13 mouse cellular contexts compared by ENCODE assay signal in genomic region chr4:98118761-98119675, GRCm38 (mm10).
DNase-seq lines count a peak whose midpoint lies in the region; ATAC-seq and TF ChIP-seq lines count a peak whose summit lies in the region.
"Had no signal": no experiment of that assay in that cellular context is flagged by ENCODE, and none has a peak within 500 bp of the region (broad histone marks: within the 10 kb centered on the region; RNA-seq: fewer than 3 reads in every experiment).

No protein-coding gene starts in this region.

- H3K9ac ChIP-seq in forebrain, postnatal 0 days = no peak overlapping the region
- no peak overlapping the region for H3K9ac ChIP-seq in midbrain, embryonic 14.5 days (replicated peaks; ENCODE audit: low read length)
- no peak overlapping the region for H3K9ac ChIP-seq in neural tube, embryonic 15.5 days (replicated peaks)
- H3K9ac ChIP-seq in kidney, embryonic 14.5 days (ENCODE audit: low read depth, low read length) = no peak overlapping the region
- H3K9ac ChIP-seq: liver, embryonic 13.5 days had no signal

- ATAC-seq in forebrain, postnatal 0 days = no peak
- ATAC-seq in midbrain, embryonic 14.5 days (ENCODE audit: low FRiP score, low TSS enrichment) = no peak
- ATAC-seq in granulocyte monocyte progenitor cell, adult 5-6 weeks (replicated peaks; ENCODE audit: poor library complexity, severe bottlenecking) = peak; percentile 52; the same call in 1 of the 2 replicates
- ATAC-seq in neural tube, embryonic 15.5 days (ENCODE audit: low FRiP score) = no peak
- no peak for ATAC-seq in kidney, embryonic 14.5 days (ENCODE audit: low FRiP score, low TSS enrichment)
- ATAC-seq: hindbrain, postnatal 0 days had no signal

- DNase-seq in forebrain, embryonic 10.5 days (ENCODE audit: extremely low spot score, low spot score) = no peak
- DNase-seq in forebrain, postnatal 0 days = no peak
- DNase-seq in midbrain, embryonic 10.5 days (ENCODE audit: low spot score) = no peak
- DNase-seq in midbrain, embryonic 14.5 days = no peak
- no peak for DNase-seq in ovary, postnatal 14 days (ENCODE audit: low spot score)
- DNase-seq: adrenal gland, adult 2 months; cerebellum, adult 2 months; liver, embryonic 13.5 days; thymus, postnatal 25 days had no signal

- peaks cover 25% of the 10 kb centered on the region; the same call in 1 of the 2 replicates for H3K27me3 ChIP-seq in forebrain, embryonic 10.5 days (ENCODE audit: poor library complexity, severe bottlenecking)
- no peaks in the 10 kb centered on the region for H3K27me3 ChIP-seq in forebrain, postnatal 0 days (ENCODE audit: insufficient read depth, low read length)
- H3K27me3 ChIP-seq in midbrain, embryonic 10.5 days (ENCODE audit: low read depth, poor library complexity, severe bottlenecking) = no peaks in the 10 kb centered on the region
- no peaks in the 10 kb centered on the region for H3K27me3 ChIP-seq in midbrain, embryonic 14.5 days (ENCODE audit: control insufficient read depth, insufficient read depth, low read length)
- no peaks in the 10 kb centered on the region for H3K27me3 ChIP-seq in neural tube, embryonic 15.5 days (replicated peaks)
- H3K27me3 ChIP-seq in kidney, embryonic 14.5 days (ENCODE audit: control insufficient read depth, insufficient read depth, low read length) = no peaks in the 10 kb centered on the region
- H3K27me3 ChIP-seq: liver, embryonic 13.5 days had no signal

- peaks cover 21% of the 10 kb centered on the region for H3K4me1 ChIP-seq in forebrain, embryonic 10.5 days
- no peaks in the 10 kb centered on the region for H3K4me1 ChIP-seq in forebrain, postnatal 0 days (ENCODE audit: insufficient read depth)
- peaks cover 11% of the 10 kb centered on the region for H3K4me1 ChIP-seq in midbrain, embryonic 10.5 days
- H3K4me1 ChIP-seq in midbrain, embryonic 14.5 days (ENCODE audit: control insufficient read depth, insufficient read depth, low read length) = no peaks in the 10 kb centered on the region
- H3K4me1 ChIP-seq in neural tube, embryonic 15.5 days = no peaks in the 10 kb centered on the region
- H3K4me1 ChIP-seq in kidney, embryonic 14.5 days (ENCODE audit: control insufficient read depth, insufficient read depth, low read length) = peaks cover 4% of the 10 kb centered on the region; the same call in 1 of the 2 replicates
- H3K4me1 ChIP-seq: liver, embryonic 13.5 days had no signal

- H3K4me2 ChIP-seq in forebrain, postnatal 0 days (ENCODE audit: low read depth) = no peak overlapping the region
- H3K4me2 ChIP-seq in midbrain, embryonic 14.5 days (ENCODE audit: low read length) = no peak overlapping the region
- no peak overlapping the region for H3K4me2 ChIP-seq in neural tube, embryonic 15.5 days
- H3K4me2 ChIP-seq in kidney, embryonic 14.5 days (replicated peaks; ENCODE audit: low read depth, low read length) = no peak overlapping the region
- H3K4me2 ChIP-seq: liver, embryonic 13.5 days had no signal

- no peak for TF ChIP-seq CTCF in forebrain, postnatal 0 days (IDR thresholded peaks at IDR 0.05; ENCODE audit: low read depth)

- H3K36me3 ChIP-seq in forebrain, embryonic 10.5 days (replicated peaks) = no peaks in the 10 kb centered on the region
- no peaks in the 10 kb centered on the region for H3K36me3 ChIP-seq in forebrain, postnatal 0 days (ENCODE audit: insufficient read depth)
- no peaks in the 10 kb centered on the region for H3K36me3 ChIP-seq in midbrain, embryonic 10.5 days
- H3K36me3 ChIP-seq in midbrain, embryonic 14.5 days (ENCODE audit: control insufficient read depth, insufficient read depth, low read length) = no peaks in the 10 kb centered on the region
- H3K36me3 ChIP-seq in neural tube, embryonic 15.5 days = no peaks in the 10 kb centered on the region
- H3K36me3 ChIP-seq in kidney, embryonic 14.5 days (ENCODE audit: control insufficient read depth, insufficient read depth, low read length) = no peaks in the 10 kb centered on the region
- H3K36me3 ChIP-seq: liver, embryonic 13.5 days had no signal

- peak overlapping the region; percentile 71 for H3K27ac ChIP-seq in forebrain, embryonic 10.5 days
- no peak overlapping the region for H3K27ac ChIP-seq in forebrain, postnatal 0 days (ENCODE audit: low read depth, low read length)
- peak overlapping the region; percentile 38; the same call in 1 of the 2 replicates for H3K27ac ChIP-seq in midbrain, embryonic 10.5 days (replicated peaks)
- no peak overlapping the region for H3K27ac ChIP-seq in midbrain, embryonic 14.5 days (replicated peaks; ENCODE audit: low read depth, low read length)
- no peak overlapping the region for H3K27ac ChIP-seq in neural tube, embryonic 15.5 days (replicated peaks)
- H3K27ac ChIP-seq in kidney, embryonic 14.5 days (ENCODE audit: low read depth, low read length) = no peak overlapping the region
- H3K27ac ChIP-seq: hindbrain, postnatal 0 days; liver, embryonic 13.5 days had no signal

- WGBS in forebrain, embryonic 10.5 days = 68% methylated on average over 10 of the region's 10 CpGs
- 63% methylated on average over 10 of the region's 10 CpGs for WGBS in forebrain, postnatal 0 days
- 79% methylated on average over 10 of the region's 10 CpGs for WGBS in midbrain, embryonic 10.5 days
- WGBS in midbrain, embryonic 14.5 days = 77% methylated on average over 10 of the region's 10 CpGs
- 86% methylated on average over 10 of the region's 10 CpGs for WGBS in neural tube, embryonic 15.5 days
- WGBS in kidney, embryonic 14.5 days = 70% methylated on average over 10 of the region's 10 CpGs

- H3K4me3 ChIP-seq in forebrain, embryonic 10.5 days = no peak overlapping the region
- H3K4me3 ChIP-seq in forebrain, postnatal 0 days (ENCODE audit: low read depth, low read length) = no peak overlapping the region
- H3K4me3 ChIP-seq in midbrain, embryonic 10.5 days = no peak overlapping the region
- no peak overlapping the region for H3K4me3 ChIP-seq in midbrain, embryonic 14.5 days (replicated peaks; ENCODE audit: low read depth, low read length)
- no peak overlapping the region for H3K4me3 ChIP-seq in neural tube, embryonic 15.5 days (replicated peaks)
- no peak overlapping the region for H3K4me3 ChIP-seq in kidney, embryonic 14.5 days (ENCODE audit: low read length)
- H3K4me3 ChIP-seq: liver, embryonic 13.5 days had no signal

- no peaks in the 10 kb centered on the region for H3K9me3 ChIP-seq in forebrain, embryonic 10.5 days
- no peaks in the 10 kb centered on the region for H3K9me3 ChIP-seq in forebrain, postnatal 0 days (ENCODE audit: low read length)
- H3K9me3 ChIP-seq in midbrain, embryonic 10.5 days (replicated peaks) = no peaks in the 10 kb centered on the region
- no peaks in the 10 kb centered on the region for H3K9me3 ChIP-seq in midbrain, embryonic 14.5 days (ENCODE audit: control insufficient read depth, low read length)
- H3K9me3 ChIP-seq in neural tube, embryonic 15.5 days (replicated peaks) = no peaks in the 10 kb centered on the region
- no peaks in the 10 kb centered on the region for H3K9me3 ChIP-seq in kidney, embryonic 14.5 days (ENCODE audit: control insufficient read depth, low read length)
- H3K9me3 ChIP-seq: liver, embryonic 13.5 days had no signal

Comparison
In these comparisons a context has a peak if more than half of its experiments do, and no peak if none do; other contexts are left out.
1. H3K27ac ChIP-seq: peak in forebrain, embryonic 10.5 days (single experiment) and midbrain, embryonic 10.5 days (single experiment); none in forebrain, postnatal 0 days (single experiment), midbrain, embryonic 14.5 days (single experiment), neural tube, embryonic 15.5 days (single experiment) and kidney, embryonic 14.5 days (single experiment).